Mouse (Mus musculus): ENCODE measurements around the gene Slc26a5. TPM values are rescaled to one million over a fixed set of nuclear protein-coding genes. Genes with fewer than 3 reads are reported as not detected.

Gene Slc26a5
- under 1 TPM; 0.14 to 0.23 TPM for total RNA-seq (2021)
- long read RNA-seq, experiment 1, result 0 reads
- long read RNA-seq, experiment 2, result 0 reads

- DNase-seq (ENCODE audit: low spot score in 2 of 2), result no peak
Observed at GRCm38 (mm10) chr5:21865346-21866107, at the start of gene Slc26a5. Slc26a5 (minus strand) TSS chr5:21865604.

DNA sequence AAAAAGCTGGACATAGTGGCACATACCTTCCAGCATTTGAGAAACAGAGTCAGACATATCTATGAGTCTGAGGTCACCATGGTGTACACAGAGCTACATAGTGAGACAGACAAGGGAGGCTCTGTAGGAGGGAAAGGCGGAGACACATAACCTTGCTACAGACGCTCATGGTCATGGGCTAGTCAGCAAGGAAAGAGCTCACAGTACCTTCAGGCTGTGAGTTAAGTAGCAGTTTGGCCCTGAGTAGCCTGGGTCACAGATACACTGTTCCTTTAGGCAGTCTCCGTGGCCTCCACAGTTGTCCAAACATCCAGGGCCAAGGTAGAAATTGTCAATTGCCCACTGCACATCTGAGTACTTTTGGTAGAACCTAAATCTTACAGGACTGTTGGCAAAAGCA, 49.4 kb upstream of the Slc26a5 start:
- no peak for DNase-seq (ENCODE audit: low spot score in 2 of 2)

GRCm38 (mm10) chr5:21912835-21913530, 47.6 kb upstream of the Slc26a5 start:
- no peak for DNase-seq (ENCODE audit: low spot score in 2 of 2)

DNA sequence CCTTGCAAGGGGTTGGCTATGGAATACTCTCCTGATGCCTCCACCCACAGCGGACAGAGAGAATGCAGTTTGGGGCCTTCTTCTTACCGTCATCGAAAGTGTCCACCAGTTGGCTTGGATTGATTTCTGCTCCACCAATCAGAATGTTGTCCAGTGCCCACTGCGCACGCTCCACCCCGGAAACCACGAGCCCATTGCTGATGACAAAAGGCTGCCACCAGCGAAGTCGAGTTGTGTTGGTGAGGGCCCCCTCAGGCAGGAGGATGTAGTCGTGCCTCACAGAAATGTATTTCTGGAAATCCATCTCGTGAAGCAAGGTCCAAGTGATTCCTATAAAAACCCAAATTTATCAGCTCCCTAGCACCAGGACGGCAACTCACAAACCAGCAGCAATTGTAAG, 45.3 kb upstream of the Slc26a5 start:
- DNase-seq (ENCODE audit: low spot score in 2 of 2), result no peak

DNA sequence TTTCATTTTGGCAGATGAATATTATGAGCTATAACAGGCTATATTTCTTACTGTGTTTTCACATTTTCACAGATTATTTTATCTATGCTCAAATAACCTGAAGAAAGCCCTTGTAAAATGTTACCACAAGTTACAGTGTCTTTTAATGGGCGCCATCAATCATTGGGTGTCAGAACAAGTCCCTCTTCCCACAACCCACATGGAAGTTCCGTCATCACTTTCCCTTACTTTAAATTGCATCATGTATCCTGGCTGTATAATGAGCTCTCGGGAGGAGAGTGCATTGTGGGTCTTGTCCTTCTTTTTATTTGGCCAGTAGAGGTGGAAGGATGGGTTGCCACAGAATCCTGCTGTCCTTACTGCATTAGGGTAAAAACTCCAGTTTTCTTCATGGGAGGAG, 44.3 kb upstream of the Slc26a5 start:
- no peak for DNase-seq (ENCODE audit: low spot score in 2 of 2)

- peak in 1 of 2 experiments; percentile 20 for DNase-seq (ENCODE audit: low spot score in 2 of 2)
Observed at GRCm38 (mm10) chr5:21901411-21901810, 36.0 kb upstream of the Slc26a5 start.

DNA sequence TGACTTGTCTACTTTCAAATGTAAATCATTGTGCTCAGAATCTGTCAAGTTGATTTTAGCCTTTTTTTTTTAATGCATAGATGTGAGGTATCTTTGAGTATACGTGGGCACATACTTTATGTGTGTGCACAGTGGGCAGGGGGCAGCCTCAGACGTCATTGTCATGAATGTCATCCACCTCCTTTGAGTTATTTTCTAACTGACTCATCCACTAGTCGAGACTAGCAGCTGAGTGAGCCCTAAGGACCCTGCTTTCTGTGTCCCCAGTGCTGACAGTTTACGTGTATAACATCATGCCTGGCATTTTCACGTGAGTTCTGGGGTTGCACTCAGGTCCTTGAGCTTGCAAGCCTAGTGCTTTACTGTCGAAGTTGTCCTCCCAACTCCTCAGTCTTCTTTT, 35.5 kb upstream of the Slc26a5 start:
- DNase-seq (ENCODE audit: low spot score in 2 of 2), result no peak

DNA sequence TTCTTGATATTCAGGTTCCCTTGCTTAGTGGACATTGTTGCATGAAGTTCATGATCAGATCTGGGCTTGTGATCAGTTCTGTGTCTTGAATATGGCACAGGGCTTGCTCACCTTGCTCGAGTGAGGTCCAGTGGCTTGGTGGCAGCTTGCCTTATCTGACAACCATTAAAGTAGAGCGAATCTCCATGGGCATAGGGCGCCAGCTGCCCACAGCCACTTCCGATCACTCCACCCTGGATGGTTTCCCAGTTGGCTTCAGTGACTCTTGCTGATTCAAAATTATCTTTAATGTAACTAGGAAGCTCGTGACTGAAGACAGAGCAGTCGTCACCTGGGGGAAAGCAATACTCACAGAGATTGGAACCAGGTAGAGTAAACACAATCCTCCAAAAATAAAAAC, 33.5 kb upstream of the Slc26a5 start:
- DNase-seq (ENCODE audit: low spot score in 2 of 2), result no peak

- no peak for DNase-seq (ENCODE audit: low spot score in 2 of 2)
Observed at GRCm38 (mm10) chr5:21896586-21896985, 31.2 kb upstream of the Slc26a5 start.

DNA sequence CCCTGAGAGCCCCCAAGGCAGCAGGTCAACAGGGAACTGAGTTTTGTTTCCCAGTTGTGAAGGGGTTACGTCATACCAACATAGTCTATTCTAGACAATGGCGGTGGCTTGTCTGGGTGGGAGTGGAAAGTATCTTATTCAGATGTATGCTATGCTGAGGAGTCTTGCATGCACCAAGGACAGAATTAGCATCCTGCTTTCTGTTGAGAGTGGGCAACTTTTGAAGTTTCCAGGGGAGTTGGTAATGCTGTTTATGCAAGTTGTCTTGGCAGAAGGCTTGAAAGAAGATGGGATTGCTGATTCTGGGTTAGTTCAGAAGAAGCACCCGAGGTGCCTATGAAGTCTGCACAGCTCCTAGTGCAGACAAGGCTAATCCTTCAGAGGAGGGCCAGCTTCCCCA, 28.8 kb upstream of the Slc26a5 start:
- no peak for DNase-seq (ENCODE audit: low spot score in 2 of 2)

DNA sequence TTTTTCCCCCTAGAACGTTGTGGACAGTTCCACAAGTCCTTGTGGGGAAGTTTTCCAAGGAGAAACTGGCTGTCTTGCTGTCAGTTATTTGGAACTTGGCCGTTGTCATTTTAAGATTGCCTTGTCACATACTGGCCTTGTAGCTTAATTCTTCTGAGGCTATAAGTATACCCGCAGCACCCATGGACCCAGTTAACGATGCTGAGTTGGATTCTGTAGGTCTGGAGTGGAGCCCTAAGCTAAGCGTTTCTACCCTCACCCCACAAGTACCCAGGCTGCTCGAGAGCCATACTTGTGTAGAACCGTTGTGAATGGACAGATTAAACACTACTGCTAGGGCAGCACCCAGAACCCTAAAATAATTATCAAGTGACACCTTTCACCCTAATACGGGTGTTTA, 1.3 kb upstream of the Slc26a5 start:
- DNase-seq (ENCODE audit: low spot score in 2 of 2), result no peak

DNA sequence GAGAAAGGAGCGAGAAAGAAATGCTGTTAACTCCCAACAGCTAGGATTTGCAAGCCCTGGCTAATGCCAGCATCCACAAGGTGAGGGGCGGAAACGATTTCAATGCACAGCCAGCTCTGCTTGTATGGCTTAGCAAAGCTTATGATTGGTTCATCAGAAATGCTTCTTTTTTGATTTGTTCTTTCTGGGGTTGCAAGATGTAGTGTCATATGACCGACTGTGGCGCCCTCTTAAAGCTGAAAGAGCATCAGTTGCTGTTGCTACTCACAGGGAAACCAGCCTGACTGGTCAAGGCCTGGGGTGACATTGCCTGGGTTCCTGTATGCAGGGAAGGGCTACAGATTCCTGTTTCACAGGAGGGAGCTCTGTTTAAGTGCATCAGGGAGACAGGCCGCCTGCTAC, 908 bp upstream of the Slc26a5 start:
- no peak for DNase-seq (ENCODE audit: low spot score in 2 of 2)

- DNase-seq (ENCODE audit: low spot score in 2 of 2), result no peak
Observed at GRCm38 (mm10) chr5:21858653-21859052, 6.8 kb downstream of the Slc26a5 start.

DNA sequence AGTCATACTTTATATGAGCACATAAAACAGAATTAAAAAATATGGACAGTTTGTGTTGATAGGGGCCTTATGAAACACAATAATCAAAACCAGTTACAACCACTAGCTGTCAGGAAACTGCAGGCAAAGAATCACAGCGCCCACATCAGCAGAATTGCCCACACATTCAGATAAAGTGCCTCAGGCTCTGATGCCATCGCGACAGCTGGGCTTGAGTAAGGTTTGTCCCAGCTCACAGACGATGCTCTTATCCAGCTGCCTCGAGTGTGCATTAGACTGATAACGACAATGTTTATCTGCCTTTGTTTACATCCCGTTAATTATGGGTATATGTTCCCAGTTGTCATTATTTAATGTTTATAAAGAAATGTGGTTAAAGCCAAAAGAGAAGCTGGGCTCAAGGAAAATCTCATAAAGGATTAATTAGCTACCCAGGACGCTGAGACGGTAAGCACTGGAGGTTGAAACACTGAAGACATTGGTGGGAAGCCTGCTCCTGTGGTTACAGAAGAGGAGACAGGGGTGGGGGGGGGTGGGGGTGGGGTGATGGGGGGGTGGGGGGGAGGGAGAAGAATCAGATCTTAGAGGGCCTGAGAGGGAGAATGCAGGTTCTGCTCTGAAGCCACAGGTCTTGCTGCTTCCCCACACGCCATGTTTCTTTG, 13.6 kb downstream of the Slc26a5 start:
- DNase-seq (ENCODE audit: low spot score in 2 of 2), result no peak

GRCm38 (mm10) chr5:21847438-21847837, 18.0 kb downstream of the Slc26a5 start:
- DNase-seq (ENCODE audit: low spot score in 2 of 2), result no peak

GRCm38 (mm10) chr5:21846616-21847290, 18.7 kb downstream of the Slc26a5 start:
- DNase-seq (ENCODE audit: low spot score in 2 of 2), result no peak

DNA sequence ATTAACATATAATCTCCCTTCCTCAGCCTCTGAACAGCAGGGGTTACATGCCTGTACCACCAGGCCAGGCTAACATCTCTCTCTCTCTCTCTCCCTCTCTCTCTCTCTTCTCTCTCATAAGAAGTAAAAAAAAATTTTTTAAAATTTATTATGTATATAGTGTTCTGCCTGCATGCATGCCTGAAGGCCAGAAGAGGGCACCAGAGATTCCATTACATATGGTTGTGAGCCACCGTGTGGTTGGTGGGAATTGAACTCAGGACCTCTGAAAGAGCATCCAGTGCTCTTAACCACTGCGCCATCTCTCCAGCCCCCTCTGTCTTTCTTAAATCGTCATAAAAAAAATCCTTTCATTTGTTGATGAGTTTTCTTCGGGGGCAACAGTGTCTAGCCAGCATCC, 20.7 kb downstream of the Slc26a5 start:
- DNase-seq (ENCODE audit: low spot score in 2 of 2), result no peak

DNA sequence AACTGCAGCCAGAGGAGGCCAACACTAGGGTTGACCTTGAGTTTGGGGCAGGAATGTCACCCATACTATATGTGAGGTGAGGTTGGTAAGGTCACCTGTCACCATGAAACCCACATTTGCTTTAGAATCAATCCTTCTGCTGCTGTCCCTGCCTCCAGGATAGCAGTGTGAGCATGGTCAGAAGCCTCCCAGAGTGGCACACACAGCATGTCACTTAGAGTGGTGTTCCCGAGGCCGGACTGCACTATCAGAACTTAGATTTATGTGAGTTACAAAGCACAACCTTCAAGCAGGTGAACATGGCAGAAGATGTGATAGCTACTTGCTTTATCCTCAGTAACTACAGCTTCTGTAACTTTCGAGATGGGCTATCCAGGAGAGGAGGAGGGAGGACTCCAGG, 33.6 kb downstream of the Slc26a5 start:
- no peak for DNase-seq (ENCODE audit: low spot score in 2 of 2)

- DNase-seq (ENCODE audit: low spot score in 2 of 2), result no peak
Observed at GRCm38 (mm10) chr5:21828855-21829254, 36.5 kb downstream of the Slc26a5 start.

- DNase-seq (ENCODE audit: low spot score in 2 of 2), result no peak
Observed at GRCm38 (mm10) chr5:21827643-21828042, 37.8 kb downstream of the Slc26a5 start.

DNA sequence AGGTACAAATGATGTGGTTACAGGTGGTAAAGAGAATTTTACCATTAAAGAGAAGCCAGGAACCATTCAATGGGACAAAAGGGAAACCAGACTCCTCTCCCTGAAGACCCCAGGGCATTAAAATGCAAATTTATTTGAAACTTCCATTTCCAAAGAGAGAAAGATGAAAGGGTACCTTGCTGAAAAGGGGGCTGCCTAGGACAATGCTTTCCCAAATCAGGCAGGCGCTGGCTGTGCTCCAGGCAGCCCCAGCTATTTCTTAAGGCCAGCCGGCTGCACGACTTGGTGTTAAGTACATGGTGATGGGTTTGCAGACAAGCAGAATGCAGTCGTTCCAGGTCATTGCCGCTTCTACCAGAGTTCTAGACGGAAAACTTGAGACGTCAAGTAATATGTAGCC, 39.0 kb downstream of the Slc26a5 start:
- DNase-seq (ENCODE audit: low spot score in 2 of 2), result no peak

GRCm38 (mm10) chr5:21813994-21814393, 51.4 kb downstream of the Slc26a5 start:
- no peak for DNase-seq (ENCODE audit: low spot score in 2 of 2)
